Mouse (Mus musculus): ENCODE measurements around the gene Sco1. TPM values are rescaled to one million over a fixed set of nuclear protein-coding genes. Genes with fewer than 3 reads are reported as not detected.

Gene Sco1
- polyA plus RNA-seq, 1 experiment from 2014 or later = 13.4 TPM

DNA sequence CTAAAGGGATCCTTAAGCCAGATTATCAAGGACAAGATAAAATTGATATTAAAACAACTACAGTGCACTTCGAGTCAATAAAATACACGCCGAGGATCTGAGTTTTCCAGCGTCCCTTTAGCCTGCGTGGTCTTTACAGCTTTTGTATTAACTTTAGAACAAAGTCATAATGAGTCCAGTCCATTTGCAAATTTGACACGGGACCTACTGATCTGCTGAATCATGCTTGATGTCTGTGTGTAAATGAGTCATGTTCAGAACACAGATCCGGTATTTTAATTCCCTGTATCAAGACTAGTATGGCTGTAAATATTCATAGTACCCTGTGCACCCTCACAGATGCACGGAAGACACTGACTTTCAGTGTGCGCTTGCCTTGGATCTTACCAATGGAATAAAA lies 15.6 kb upstream of the Sco1 start:
- H3K4me2 ChIP-seq (replicated peaks; ENCODE audit: low read depth) = no peak overlapping the region
- H3K27ac ChIP-seq (ENCODE audit: low read depth, low read length) = 0 out of 2 replicates have a peak overlapping the region, but pooled peaks have one; percentile 17
- WGBS = 92% methylated on average over 9 of the region's 9 CpGs
- H3K4me3 ChIP-seq (ENCODE audit: low read depth, low read length) = no peak overlapping the region
- H3K27me3 ChIP-seq (replicated peaks; ENCODE audit: control insufficient read depth, insufficient read depth, low read length) = no peaks in the 10 kb centered on the region
- H3K9ac ChIP-seq (ENCODE audit: low read depth, low read length) = no peak overlapping the region
- ATAC-seq = no peak
- no peaks in the 10 kb centered on the region for H3K4me1 ChIP-seq (replicated peaks; ENCODE audit: control insufficient read depth, insufficient read depth, low read length)
- no peak for TF ChIP-seq CTCF (IDR thresholded peaks at IDR 0.05; ENCODE audit: low read depth)
- H3K9me3 ChIP-seq (ENCODE audit: control insufficient read depth) = no peaks in the 10 kb centered on the region
- peaks cover 30% of the 10 kb centered on the region for H3K36me3 ChIP-seq (ENCODE audit: control insufficient read depth, insufficient read depth)

DNA sequence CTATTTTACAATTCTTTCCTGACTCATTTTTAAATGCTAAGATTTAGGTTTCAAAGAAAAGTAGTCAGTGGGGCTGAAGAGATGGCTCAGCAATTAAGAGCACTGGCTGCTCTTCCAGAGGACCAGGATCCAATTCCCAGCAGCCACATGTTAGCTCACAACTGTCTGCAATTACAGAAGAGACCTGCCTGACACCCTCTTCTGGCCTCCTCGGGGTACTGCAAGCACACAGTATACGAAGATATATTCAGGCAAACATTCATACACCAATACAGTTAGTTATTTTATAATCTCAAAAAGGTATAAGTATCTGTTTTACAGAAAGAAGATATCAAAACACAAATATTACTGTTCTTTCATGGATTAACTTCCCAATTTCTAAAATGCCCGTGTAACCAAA lies 12.7 kb upstream of the Sco1 start:
- TF ChIP-seq CTCF (IDR thresholded peaks at IDR 0.05; ENCODE audit: low read depth) = 0 out of 2 replicates have a peak, but pooled peaks have one; percentile 36
- Histone ChIP-seq H3K4me3 (ENCODE audit: low read depth, low read length) (no peak overlapping the region), H3K27me3 (replicated peaks; ENCODE audit: control insufficient read depth, insufficient read depth, low read length) (no peaks in the 10 kb centered on the region), H3K4me1 (replicated peaks; ENCODE audit: control insufficient read depth, insufficient read depth, low read length) (0 out of 2 replicates have a peak, but pooled peaks cover under 1% of the 10 kb centered on the region), H3K9me3 (ENCODE audit: control insufficient read depth) (no peaks in the 10 kb centered on the region), H3K27ac (ENCODE audit: low read depth, low read length) (no peak overlapping the region), H3K36me3 (ENCODE audit: control insufficient read depth, insufficient read depth) (peaks cover 36% of the 10 kb centered on the region), H3K4me2 (replicated peaks; ENCODE audit: low read depth) (no peak overlapping the region), H3K9ac (ENCODE audit: low read depth, low read length) (no peak overlapping the region)
- WGBS = 89% methylated on average over 3 of the region's 3 CpGs
- ATAC-seq = no peak

DNA sequence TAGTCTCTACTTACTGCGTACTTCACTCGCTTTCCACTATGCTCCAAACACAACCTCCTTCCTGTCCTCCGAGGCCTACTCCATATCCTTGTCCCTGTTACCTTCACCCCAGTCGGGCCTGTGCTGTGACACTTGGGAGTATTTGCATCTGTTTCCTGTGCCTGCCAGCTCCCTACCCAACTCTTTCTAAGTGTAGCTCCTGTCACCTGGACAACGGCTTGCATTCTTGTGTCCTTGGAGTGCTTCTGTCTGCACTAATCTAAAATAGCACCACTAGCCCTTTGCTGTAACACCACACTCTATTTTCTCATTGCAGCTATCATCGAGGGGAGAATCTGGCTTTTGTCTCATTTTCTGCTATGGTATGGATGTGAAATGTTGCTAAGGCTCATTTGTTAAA lies 12.0 kb upstream of the Sco1 start:
- no peak overlapping the region for H3K4me3 ChIP-seq (ENCODE audit: low read depth, low read length)
- no peak overlapping the region for H3K9ac ChIP-seq (ENCODE audit: low read depth, low read length)
- H3K4me2 ChIP-seq (replicated peaks; ENCODE audit: low read depth) = no peak overlapping the region
- H3K36me3 ChIP-seq (ENCODE audit: control insufficient read depth, insufficient read depth) = peaks cover 36% of the 10 kb centered on the region
- H3K27me3 ChIP-seq (replicated peaks; ENCODE audit: control insufficient read depth, insufficient read depth, low read length) = no peaks in the 10 kb centered on the region
- no peaks in the 10 kb centered on the region for H3K9me3 ChIP-seq (ENCODE audit: control insufficient read depth)
- H3K4me1 ChIP-seq (replicated peaks; ENCODE audit: control insufficient read depth, insufficient read depth, low read length) = 0 out of 2 replicates have a peak, but pooled peaks cover 6% of the 10 kb centered on the region
- ATAC-seq = no peak
- H3K27ac ChIP-seq (ENCODE audit: low read depth, low read length) = no peak overlapping the region
- TF ChIP-seq CTCF (IDR thresholded peaks at IDR 0.05; ENCODE audit: low read depth) = no peak
- 92% methylated on average over 6 of the region's 6 CpGs for WGBS

DNA sequence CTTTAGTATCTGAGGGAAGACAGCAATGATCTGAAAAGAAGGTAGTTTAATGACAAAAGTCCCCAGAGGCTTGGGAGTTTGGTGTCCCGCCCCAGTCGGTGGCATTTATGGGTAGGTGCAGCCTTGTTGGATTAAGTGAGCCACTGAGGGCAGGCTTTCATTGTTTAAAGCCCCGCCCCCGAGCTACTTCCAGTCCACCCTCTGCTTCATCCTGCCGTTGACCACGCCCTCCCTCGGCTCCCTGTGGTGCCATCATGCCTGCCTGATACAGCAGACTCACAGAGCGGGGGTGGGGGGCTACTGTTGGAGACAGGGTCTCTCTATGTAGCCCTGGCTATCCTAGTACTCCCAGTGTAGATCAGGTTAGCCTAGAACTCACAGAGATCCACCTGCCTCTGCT lies 9.5 kb upstream of the Sco1 start:
- Histone ChIP-seq H3K9ac (ENCODE audit: low read depth, low read length) (no peak overlapping the region), H3K4me1 (replicated peaks; ENCODE audit: control insufficient read depth, insufficient read depth, low read length) (0 out of 2 replicates have a peak, but pooled peaks cover 6% of the 10 kb centered on the region), H3K36me3 (ENCODE audit: control insufficient read depth, insufficient read depth) (peaks cover 39% of the 10 kb centered on the region), H3K9me3 (ENCODE audit: control insufficient read depth) (no peaks in the 10 kb centered on the region), H3K27ac (ENCODE audit: low read depth, low read length) (no peak overlapping the region), H3K27me3 (replicated peaks; ENCODE audit: control insufficient read depth, insufficient read depth, low read length) (no peaks in the 10 kb centered on the region), H3K4me3 (ENCODE audit: low read depth, low read length) (no peak overlapping the region), H3K4me2 (replicated peaks; ENCODE audit: low read depth) (no peak overlapping the region)
- no peak for TF ChIP-seq CTCF (IDR thresholded peaks at IDR 0.05; ENCODE audit: low read depth)
- WGBS = 57% methylated on average over 8 of the region's 8 CpGs
- ATAC-seq = no peak

DNA sequence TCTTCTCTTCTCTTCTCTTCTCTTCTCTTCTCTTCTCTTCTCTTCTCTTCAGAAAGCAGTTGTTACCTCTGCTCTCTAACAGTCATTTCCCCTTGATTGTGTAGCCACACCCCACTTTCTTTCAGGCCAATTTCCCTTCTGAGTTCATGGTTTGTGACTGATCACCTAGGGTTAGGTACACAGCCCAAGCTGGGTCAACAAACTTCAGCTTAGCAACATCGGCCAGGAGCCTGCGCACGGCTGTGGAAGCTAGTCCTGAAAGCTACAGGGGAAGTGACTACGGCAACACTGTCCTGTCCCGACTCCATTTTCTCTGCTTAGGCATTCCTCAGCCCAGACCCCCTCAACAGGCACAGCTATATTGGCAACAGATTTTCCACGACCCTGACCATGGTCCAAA lies 7.5 kb upstream of the Sco1 start:
- ATAC-seq = peak; percentile 62; the same call in 1 of the 2 replicates
- no peak overlapping the region for H3K4me3 ChIP-seq (ENCODE audit: low read depth, low read length)
- no peaks in the 10 kb centered on the region for H3K27me3 ChIP-seq (replicated peaks; ENCODE audit: control insufficient read depth, insufficient read depth, low read length)
- H3K36me3 ChIP-seq (ENCODE audit: control insufficient read depth, insufficient read depth) = peaks cover 29% of the 10 kb centered on the region
- 41% methylated on average over 6 of the region's 6 CpGs for WGBS
- no peak for TF ChIP-seq CTCF (IDR thresholded peaks at IDR 0.05; ENCODE audit: low read depth)
- H3K27ac ChIP-seq (ENCODE audit: low read depth, low read length) = 0 out of 2 replicates have a peak overlapping the region, but pooled peaks have one; percentile 52
- no peaks in the 10 kb centered on the region for H3K9me3 ChIP-seq (ENCODE audit: control insufficient read depth)
- H3K4me1 ChIP-seq (replicated peaks; ENCODE audit: control insufficient read depth, insufficient read depth, low read length) = 0 out of 2 replicates have a peak, but pooled peaks cover 6% of the 10 kb centered on the region
- H3K9ac ChIP-seq (ENCODE audit: low read depth, low read length) = no peak overlapping the region; the same call in 1 of the 2 replicates
- peak overlapping the region; percentile 21; the same call in 1 of the 2 replicates for H3K4me2 ChIP-seq (replicated peaks; ENCODE audit: low read depth)

DNA sequence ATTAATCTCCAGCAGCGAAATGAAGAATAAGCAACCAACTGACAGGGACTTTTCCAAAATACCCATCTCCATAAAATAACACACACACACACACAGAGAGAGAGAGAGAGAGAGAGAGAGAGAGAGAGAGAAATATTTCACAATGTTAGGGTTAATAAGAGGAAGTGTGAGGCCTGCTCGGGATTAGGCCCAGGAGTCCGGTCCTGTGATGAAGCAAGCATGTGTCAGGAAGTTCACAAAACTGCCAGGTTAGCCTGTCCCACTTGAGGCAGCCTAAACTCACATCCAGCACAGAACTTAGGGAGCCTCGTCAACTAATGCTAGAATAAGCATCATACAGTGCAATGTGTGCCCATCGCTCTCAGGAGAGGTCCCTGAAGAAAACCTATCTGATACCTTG lies 5.3 kb upstream of the Sco1 start:
- Histone ChIP-seq H3K4me2 (replicated peaks; ENCODE audit: low read depth) (no peak overlapping the region), H3K4me1 (replicated peaks; ENCODE audit: control insufficient read depth, insufficient read depth, low read length) (peaks cover 6% of the 10 kb centered on the region; the same call in 1 of the 2 replicates), H3K27me3 (replicated peaks; ENCODE audit: control insufficient read depth, insufficient read depth, low read length) (no peaks in the 10 kb centered on the region), H3K4me3 (ENCODE audit: low read depth, low read length) (no peak overlapping the region), H3K27ac (ENCODE audit: low read depth, low read length) (no peak overlapping the region), H3K36me3 (ENCODE audit: control insufficient read depth, insufficient read depth) (peaks cover 12% of the 10 kb centered on the region; the same call in 1 of the 2 replicates), H3K9me3 (ENCODE audit: control insufficient read depth) (no peaks in the 10 kb centered on the region), H3K9ac (ENCODE audit: low read depth, low read length) (no peak overlapping the region)
- TF ChIP-seq CTCF (IDR thresholded peaks at IDR 0.05; ENCODE audit: low read depth) = no peak
- 77% methylated on average over 5 of the region's 5 CpGs for WGBS
- no peak for ATAC-seq
